22 mouse cellular contexts compared by ENCODE assay signal in the genomic region with DNA sequence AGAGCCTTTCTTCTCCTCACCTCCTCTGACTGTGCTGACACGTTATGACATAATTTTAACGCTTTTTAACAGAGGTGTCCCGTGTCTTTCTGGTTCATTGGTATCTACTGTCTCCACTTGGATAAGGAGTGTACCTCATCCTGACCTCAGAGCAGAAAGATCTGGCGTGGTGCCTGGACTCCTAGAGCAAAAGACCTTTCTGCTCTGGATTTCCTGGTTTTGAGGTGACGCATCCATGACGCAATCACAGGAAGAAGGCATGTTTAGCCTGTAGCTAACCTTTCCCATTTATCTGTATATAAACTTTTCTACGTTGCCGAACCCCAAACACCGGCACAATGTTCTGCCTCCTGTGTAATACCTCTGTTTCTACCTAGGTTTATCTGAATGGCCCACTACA. TPM values are rescaled to one million over a fixed set of nuclear protein-coding genes. Genes with fewer than 3 reads are reported as not detected.
A peak's percentile ranks its signal among the peaks of the same experiment; 100 is the strongest.
DNase-seq lines count a peak whose midpoint lies in the region; ATAC-seq lines count a peak whose summit lies in the region.
"Had no signal": no experiment of that assay in that cellular context is flagged by ENCODE, and none has a peak within 500 bp of the region (broad histone marks: within the 10 kb centered on the region; RNA-seq: fewer than 3 reads in every experiment).

No protein-coding gene starts in this region.

- DNase-seq in adrenal gland, postnatal 25 days = peak; percentile 6
- no peak for DNase-seq in adrenal gland, postnatal 10 days
- DNase-seq in urinary bladder, postnatal 25 days (ENCODE audit: low spot score) = peak; percentile 39
- DNase-seq in urinary bladder, adult 2 months (ENCODE audit: low spot score) = no peak
- no peak for DNase-seq in heart, postnatal 36 days
- DNase-seq: B cell, adult 2 months; cerebellum, adult 11 months; cerebellum, adult 9-10 months; cerebellum, postnatal 36 days; heart, postnatal 10 days; kidney, adult 2 months; kidney, postnatal 4 days; left cerebral cortex, postnatal 4 days; liver, embryonic 13.5 days; lung, adult 2 months; lung, postnatal 14 days; right cerebral cortex, adult 18-20 months; thymus, postnatal 4 days had no signal

- peak; percentile 46; the same call in 1 of the 2 replicates for ATAC-seq in megakaryocyte progenitor cell, adult 5-6 weeks (replicated peaks; ENCODE audit: poor library complexity)
- ATAC-seq in erythroid progenitor cell, adult 5-6 weeks (replicated peaks; ENCODE audit: low FRiP score, poor library complexity, severe bottlenecking) = no peak
- ATAC-seq: forebrain, embryonic 16.5 days; midbrain, embryonic 16.5 days had no signal

- intact Hi-C loops in heart, postnatal 36 days (cut with DNase I) = no loop called here

RNA-seq across cellular contexts. Expression of a gene that starts 6.7 kb away (rescaled TPM):
- 5.2 and 5.8 TPM in 2 replicates for total RNA-seq in adrenal gland, postnatal 25 days (2021)
- 10 to 100 TPM; 17.6 to 29.6 TPM for total RNA-seq in adrenal gland, postnatal 10 days (2021)
- 66.5 and 83.1 TPM in 2 replicates for polyA plus RNA-seq in urinary bladder, adult 2 months (2012; rRNA removed)
- total RNA-seq in megakaryocyte progenitor cell, adult 5-6 weeks (2015) = 3.8 and 5.3 TPM in 2 replicates
- 3.0 and 4.7 TPM in 2 replicates for total RNA-seq in megakaryocyte progenitor cell, adult 5-6 weeks (2017)
- total RNA-seq in heart, postnatal 36 days (2021) = 1 to 10 TPM; 1.3 to 1.7 TPM
- total RNA-seq in erythroid progenitor cell, adult 5-6 weeks (2015; ENCODE audit: low replicate concordance) = 2.2 TPM in 1 of 2 replicates, not detected in the other
- total RNA-seq in erythroid progenitor cell, adult 5-6 weeks (2017; ENCODE audit: low replicate concordance) = 2.1 TPM in 1 of 2 replicates, not detected in the other

Comparison
In these comparisons a context has a peak if more than half of its experiments do, and no peak if none do; other contexts are left out.
1. DNase-seq: peak in adrenal gland, postnatal 25 days (single experiment) and urinary bladder, postnatal 25 days (single experiment); none in adrenal gland, postnatal 10 days (single experiment), urinary bladder, adult 2 months (single experiment) and heart, postnatal 36 days (0 of 2).